Mouse (Mus musculus): ENCODE measurements around the gene Arhgap22. TPM values are rescaled to one million over a fixed set of nuclear protein-coding genes. Genes with fewer than 3 reads are reported as not detected.

Arhgap22 gene
- polyA plus RNA-seq, 1 experiment, result 23.3 TPM

- no peak for DNase-seq (ENCODE audit: extremely low spot score in 1 of 2, low spot score in 1 of 2)
Measured at GRCm38 (mm10) chr14:33212271-33212957, 1.4 kb upstream of the Arhgap22 start.

DNA sequence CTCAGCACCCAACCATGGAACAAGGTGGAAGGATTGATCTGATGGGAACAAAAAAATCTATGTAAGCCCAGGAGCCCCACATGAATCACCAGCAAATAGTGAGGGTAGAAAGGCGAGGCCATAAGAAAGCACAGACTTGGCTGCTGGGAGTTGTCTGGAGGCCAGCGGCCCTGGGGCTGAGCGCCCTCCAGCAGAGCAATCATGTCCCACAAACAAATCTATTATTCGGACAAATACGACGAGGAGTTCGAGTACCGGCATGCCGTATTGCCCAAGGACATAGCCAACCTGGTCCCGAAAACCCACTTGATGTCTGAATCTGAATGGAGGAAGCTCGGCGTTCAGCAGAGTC is 892 bp upstream of the Arhgap22 start:
- DNase-seq (ENCODE audit: extremely low spot score in 1 of 2, low spot score in 1 of 2), result no peak

GRCm38 (mm10) chr14:33214767-33215128 is 922 bp downstream of the Arhgap22 start:
- no peak for DNase-seq (ENCODE audit: extremely low spot score in 1 of 2, low spot score in 1 of 2)

- DNase-seq (ENCODE audit: extremely low spot score in 1 of 2, low spot score in 1 of 2), result no peak
Measured at GRCm38 (mm10) chr14:33215163-33215562, 1.3 kb downstream of the Arhgap22 start.

DNA sequence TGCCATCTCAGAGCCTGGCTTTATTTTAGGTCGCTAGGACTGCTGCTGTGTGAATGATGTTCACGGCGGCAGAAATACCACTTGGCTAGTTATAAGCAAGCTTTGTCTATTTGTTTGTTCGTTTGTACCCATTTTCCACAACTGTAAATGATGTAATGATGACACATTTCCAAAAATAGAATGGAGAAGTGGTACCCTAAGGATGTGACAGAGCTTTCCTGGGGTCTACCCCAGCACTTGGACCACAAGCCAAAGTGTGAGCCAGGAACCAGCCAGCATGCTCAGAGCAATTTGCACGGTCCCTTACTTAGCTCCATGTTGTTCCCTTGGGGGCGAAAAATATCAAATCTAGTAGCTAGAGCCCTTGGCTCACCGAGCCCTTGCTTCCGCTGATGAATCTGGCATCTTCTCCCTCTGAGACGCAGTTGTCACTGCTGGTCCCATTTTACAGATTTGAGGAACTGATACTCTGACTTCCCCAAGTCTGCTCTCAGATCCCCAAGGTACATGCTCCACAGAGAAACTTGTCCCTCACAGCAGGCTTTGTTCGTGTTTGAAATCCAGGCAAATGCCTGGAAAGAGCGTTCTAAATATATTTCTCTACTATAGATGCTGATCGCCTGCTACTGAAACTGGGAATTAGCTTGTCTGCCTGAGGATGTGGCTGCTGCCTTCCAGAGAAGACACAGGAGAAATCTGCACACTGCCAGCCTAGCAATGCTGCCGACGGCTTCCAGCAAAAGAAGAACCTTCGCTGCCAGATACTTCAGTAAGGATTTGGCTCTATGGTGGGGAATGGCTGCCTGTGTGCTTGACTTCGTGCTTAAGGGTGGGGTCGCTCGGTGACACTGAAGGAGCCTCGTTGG is 2.8 kb downstream of the Arhgap22 start:
- peak in 1 of 2 experiments; percentile 48 for DNase-seq (ENCODE audit: extremely low spot score in 1 of 2, low spot score in 1 of 2)

DNA sequence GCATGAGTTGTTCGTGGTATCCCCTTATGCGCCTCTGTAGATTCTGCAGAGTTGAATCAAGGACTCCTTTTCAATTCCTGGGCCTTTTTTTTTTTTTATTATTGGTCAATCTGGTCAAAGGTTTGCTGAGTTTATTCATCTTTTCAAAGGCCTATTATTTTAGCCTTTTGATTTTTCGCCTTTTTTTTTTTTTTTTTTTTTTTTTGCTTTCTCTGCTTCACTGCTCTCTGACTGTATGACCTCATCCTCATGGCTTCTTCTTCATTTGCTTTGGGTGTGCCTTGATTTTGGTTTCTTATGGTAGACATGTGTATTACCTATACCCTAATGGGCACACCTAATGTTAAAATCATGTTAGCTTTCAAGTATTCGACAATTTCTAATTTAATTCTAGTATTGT is 11.4 kb downstream of the Arhgap22 start:
- no peak for DNase-seq (ENCODE audit: extremely low spot score in 1 of 2, low spot score in 1 of 2)

DNA sequence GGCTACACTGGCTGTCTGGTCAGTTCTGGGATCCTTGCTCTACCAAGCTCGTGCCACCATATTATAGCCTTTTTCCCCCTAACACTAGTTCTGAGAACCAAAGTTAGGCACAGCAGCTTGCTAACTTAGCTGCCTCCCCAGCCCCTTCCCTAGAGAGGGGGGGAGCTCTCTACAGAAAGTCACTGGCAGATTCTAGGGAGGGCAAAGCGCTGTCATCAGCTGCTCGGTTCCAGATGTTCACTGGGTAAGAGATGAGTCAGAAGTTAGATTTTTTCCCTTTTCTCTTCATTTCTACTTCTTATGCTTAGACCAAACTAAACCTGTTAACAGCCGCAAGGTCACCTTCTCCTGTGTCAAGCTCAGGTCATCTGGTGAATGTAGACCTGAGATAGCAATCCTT is 16.8 kb downstream of the Arhgap22 start:
- no peak for DNase-seq (ENCODE audit: extremely low spot score in 1 of 2, low spot score in 1 of 2)

DNA sequence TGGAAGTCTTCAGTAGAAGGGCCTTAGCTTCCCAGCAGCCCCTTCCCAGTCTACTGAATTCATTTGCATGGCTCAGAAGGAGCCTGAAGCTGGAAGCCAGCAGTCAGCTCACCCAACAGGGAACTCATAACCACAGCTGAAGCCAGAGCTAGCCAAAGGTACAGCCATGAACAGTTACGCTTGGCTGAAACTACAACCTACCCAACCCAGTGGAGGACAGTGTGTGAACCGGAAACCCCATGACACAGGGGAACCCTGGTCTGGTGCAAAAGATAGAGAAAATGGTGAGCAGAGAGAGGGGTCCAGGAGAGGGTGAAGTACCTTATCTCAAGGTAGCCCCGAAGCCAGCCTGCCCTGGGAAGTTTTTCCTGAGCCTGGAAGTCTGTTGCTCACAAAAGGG is 17.5 kb downstream of the Arhgap22 start:
- DNase-seq (ENCODE audit: extremely low spot score in 1 of 2, low spot score in 1 of 2), result no peak

- no peak for DNase-seq (ENCODE audit: extremely low spot score in 1 of 2, low spot score in 1 of 2)
Measured at GRCm38 (mm10) chr14:33232048-33232447, 18.2 kb downstream of the Arhgap22 start.

DNA sequence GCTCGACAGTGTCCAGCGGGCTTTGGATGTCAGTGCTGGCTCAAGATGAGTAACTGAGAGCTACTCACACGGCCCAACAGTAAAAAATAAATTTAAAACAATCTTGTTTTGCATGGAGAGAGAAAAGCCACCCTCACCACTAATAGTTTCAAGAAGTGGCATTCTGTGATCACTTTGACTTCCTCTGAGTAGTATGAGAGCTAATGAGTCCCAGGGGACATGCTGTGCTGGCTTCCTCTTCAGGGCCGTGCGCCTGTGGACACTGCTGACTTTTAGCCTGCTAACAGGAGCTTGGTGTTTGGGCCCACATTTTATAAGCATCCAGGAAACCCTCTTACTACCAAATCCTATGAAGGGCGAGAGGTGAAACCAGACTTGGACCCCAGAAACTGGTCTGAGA is 21.8 kb downstream of the Arhgap22 start:
- DNase-seq (ENCODE audit: extremely low spot score in 1 of 2, low spot score in 1 of 2), result no peak

DNA sequence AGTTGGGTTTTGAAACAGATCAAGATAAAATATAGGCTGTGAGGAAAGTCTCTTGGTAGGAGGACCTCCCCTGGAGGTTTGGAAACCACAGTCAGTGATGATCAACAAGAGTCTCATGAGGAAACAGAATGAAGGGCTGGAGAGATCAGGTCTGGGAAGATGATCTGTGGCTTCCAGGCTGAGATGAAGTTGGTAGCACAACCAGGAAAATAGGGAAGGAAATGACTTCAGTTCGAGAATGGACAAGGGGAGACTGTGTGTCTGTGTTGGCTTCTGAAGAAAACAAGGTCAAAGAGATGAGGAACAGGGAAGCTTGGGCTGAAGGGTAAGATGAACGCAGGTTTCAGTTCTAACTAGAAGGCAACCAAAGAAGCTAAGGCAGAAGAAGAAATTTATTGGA is 26.6 kb downstream of the Arhgap22 start:
- DNase-seq (ENCODE audit: extremely low spot score in 1 of 2, low spot score in 1 of 2), result no peak

- DNase-seq (ENCODE audit: extremely low spot score in 1 of 2, low spot score in 1 of 2), result no peak
Measured at GRCm38 (mm10) chr14:33243261-33243660, 29.4 kb downstream of the Arhgap22 start.

DNA sequence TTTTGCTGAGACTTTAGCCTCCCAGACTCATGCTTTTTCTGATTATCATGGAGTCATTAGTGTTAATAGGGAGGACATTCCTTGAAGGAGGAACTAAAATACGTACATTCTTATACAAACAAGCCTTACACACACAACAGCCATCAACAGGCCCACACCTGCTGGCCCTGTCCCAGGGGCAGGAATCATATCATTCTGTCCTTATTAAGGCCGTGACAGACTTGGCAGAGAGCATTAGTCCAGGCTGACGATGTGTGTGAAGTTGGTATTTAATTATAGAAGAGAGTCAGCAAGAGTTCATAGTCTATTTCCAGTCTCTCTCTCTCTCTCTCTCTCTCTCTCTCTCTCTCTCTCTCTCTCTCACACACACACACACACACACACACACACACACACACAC is 30.7 kb downstream of the Arhgap22 start:
- no peak for DNase-seq (ENCODE audit: extremely low spot score in 1 of 2, low spot score in 1 of 2)

GRCm38 (mm10) chr14:33244946-33245345 is 31.1 kb downstream of the Arhgap22 start:
- DNase-seq (ENCODE audit: extremely low spot score in 1 of 2, low spot score in 1 of 2), result no peak

- peak in 1 of 2 experiments; percentile 65 for DNase-seq (ENCODE audit: extremely low spot score in 1 of 2, low spot score in 1 of 2)
Measured at GRCm38 (mm10) chr14:33246476-33246875, 32.6 kb downstream of the Arhgap22 start.

DNA sequence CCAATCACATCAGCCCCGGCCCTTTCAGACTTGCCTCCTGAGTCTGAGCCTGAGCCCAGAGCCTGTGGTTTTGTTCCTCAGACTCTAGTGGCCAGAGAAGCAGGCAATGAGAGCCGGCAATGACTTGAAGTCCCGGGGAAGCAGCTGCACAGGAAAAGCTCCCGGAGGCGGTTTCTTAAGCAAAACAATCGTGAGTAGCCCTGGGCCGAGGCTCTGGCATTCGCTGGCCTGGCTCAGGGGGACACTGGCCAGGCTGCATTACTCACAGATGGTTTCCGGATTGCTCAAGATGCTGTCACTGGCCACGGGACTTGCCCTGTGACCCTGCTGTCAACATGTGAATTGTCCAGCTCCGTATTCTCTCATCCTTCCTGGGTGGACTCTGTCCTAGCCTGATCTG is 33.8 kb downstream of the Arhgap22 start:
- peak; percentile 15 to 27 for DNase-seq (ENCODE audit: extremely low spot score in 1 of 2, low spot score in 1 of 2)

DNA sequence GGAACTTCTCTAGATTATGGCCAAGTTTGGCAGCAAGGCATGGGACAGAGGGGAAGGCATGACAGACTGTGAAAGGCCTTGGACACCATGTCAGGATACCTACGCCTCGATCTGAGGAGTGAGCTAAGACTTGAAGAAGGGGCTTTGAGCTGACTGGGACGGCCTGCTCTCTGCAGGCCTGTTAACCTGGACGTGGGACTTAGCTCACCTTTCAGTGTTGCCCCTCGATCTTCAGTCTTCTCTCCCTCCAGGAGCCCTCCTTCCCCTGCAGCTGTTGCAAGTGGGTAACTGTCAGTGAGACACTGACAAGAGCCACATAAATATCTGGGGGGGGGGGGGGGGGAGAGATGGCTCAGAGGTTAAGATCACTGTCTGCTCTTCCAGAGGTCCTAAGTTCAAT is 34.9 kb downstream of the Arhgap22 start:
- DNase-seq (ENCODE audit: extremely low spot score in 1 of 2, low spot score in 1 of 2), result no peak

DNA sequence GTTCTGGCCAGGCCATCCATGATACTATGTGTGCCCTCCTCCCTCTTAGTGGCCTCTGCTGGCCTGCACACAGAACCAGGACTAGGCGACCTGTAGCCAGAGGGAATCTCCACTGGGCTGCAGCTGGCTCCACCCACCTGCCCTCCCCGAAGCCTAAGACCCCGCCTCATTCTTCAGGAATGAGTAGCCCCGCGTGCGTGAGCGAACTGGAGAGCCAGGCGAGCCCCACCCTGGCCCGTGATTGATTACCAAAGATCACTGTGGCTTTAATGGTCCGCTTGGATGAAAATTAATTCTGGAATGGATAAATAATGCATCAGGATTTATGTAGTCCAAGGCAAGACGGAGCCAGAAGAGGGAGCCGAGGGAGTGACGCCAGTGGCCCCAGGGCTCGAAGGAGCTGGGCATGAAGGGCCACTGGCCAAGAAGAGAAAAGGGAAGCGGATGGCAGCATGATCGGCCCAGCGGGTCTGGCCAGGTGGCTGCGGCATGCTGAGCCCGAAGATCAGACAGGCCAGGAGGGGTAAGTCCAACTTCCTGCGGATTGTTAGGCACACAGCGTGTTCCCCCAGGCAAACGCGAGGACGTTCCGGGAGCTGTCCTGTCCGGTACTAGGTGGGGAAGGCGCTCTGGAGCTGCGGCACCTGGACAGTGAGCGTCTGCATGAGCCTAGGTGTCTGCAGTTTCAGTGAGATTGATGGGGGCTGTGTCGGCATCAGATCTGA is 36.6 kb downstream of the Arhgap22 start:
- DNase-seq (ENCODE audit: extremely low spot score in 1 of 2, low spot score in 1 of 2), result no peak

- no peak for DNase-seq (ENCODE audit: extremely low spot score in 1 of 2, low spot score in 1 of 2)
Measured at GRCm38 (mm10) chr14:33250956-33251745, 37.3 kb downstream of the Arhgap22 start.

DNA sequence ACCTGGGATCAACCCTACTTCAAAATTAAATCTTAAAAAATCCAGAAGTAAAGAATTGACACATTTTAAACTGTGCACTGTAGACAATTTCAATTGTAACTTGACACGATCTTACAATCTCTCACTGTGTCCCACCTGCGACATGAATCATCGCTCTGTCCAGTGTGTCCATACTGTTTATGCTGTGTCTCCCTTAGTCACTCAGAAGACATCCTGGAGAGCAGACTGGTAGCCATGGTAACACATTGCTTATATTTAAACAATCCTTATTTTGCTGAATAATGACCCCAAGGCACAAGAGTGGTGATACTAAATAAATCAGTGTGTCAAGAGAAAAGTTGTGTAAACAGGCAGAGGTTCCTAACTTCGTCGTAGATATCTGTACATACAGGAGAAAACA is 44.4 kb downstream of the Arhgap22 start:
- DNase-seq (ENCODE audit: extremely low spot score in 1 of 2, low spot score in 1 of 2), result no peak

DNA sequence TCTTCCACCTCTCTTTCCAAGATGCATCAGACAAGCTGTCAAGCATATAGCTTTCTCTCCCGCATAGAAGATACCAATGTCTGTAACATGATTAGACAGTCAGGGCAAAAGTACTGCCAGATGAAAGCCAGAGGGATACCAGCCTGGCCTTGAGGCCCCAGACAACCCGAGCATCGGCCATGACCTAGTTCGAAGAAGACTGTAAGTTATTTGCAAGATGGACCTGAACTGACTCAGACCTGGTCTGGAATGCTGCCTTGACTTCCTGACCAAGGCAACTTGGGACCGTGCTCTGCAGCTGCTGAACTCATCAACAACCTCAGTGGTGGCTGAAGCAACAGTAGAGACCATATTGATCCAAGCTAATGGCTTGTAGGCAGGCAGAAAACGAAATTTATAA is 46.3 kb downstream of the Arhgap22 start:
- DNase-seq (ENCODE audit: extremely low spot score in 1 of 2, low spot score in 1 of 2), result no peak
